Mouse (Mus musculus) fibroblast of lung, adult 2 months (primary cell): Measurements from ENCODE around the gene Pcbp1.
"Not testable (repeated sequence)": the region's sequence is repeated elsewhere in the genome, so short reads cannot be mapped to it uniquely, and the experiment has no call there.

ENCODE experiments used
- DNase-seq: peaks from one replicate; pipeline ENCODE4 v3.0.0-alpha.2; 2011; ENCODE audit warnings: low read depth

Pcbp1 gene

DNA sequence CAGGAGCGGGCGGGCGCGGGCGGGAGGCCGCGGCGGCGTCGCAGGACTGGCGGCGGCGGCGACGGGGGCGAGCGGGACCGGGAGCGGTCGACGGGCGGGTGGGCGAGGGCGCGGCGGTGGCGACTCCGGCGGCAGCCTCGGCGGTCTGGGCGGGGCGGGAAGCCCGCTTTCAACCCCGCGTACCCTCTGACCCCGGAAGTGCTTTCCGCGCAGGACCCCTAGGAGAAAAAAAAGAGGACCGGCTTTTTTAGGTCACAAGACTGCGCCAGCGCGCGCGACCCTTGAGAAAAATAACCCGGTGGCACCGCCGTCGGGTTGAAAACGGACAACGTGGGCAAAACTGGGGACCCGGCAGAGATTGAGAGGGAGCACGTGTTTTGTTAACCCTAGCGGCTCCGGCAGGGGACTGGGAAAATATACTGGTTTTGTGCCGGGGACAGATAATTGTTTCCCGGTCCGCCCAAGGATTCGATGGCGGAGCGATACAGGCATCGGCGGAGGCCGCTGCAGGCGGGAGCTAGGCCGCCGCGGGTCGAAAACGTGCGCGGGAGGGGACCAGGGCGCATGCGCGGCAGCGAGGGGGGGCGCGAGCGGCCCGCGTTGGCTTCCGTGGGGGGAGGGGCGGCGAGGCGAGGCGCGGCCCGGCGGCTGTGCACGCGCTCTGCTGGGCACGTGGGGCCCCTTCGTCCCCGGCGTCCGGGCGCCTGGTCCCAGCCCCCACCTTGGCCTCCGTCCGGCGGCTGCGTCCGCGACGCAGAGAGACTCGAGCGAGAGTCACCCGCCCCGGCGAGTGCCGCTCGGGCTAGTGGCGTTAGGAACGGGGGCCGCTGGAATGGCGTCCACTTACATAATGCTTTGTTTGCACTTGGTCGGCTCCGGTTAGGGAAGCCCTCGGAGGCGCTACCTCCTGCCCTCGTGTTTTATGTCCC is at the start of gene Pcbp1:
TSS of gene Pcbp1 (minus strand) at position 290 of the 929 bp plus-strand sequence.
- peak; percentile 66 for DNase-seq

DNA sequence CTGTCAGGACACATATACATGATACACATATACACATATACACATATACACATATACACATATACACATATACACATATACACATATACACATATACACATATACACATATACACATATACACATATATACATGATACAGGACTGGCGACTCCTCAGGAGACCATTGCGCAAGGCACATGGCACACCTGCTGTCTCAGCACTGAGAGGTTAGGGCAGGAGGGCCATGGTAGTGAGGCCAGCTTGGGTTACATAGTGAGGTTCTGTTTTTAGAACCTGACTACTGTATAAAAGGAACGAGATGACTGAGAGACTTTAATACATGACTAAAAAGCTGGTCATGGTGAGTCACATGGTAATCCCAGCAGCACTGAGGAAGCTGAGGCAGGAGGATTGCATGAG is 48.4 kb upstream of the Pcbp1 start:
- DNase-seq, result no peak

- DNase-seq, result no peak
Observed at GRCm38 (mm10) chr6:86570830-86571229, 44.7 kb upstream of the Pcbp1 start.

- no peak for DNase-seq
Observed at GRCm38 (mm10) chr6:86569461-86569820, 43.3 kb upstream of the Pcbp1 start.

- no peak for DNase-seq
Observed at GRCm38 (mm10) chr6:86568816-86569460, 42.8 kb upstream of the Pcbp1 start.

DNA sequence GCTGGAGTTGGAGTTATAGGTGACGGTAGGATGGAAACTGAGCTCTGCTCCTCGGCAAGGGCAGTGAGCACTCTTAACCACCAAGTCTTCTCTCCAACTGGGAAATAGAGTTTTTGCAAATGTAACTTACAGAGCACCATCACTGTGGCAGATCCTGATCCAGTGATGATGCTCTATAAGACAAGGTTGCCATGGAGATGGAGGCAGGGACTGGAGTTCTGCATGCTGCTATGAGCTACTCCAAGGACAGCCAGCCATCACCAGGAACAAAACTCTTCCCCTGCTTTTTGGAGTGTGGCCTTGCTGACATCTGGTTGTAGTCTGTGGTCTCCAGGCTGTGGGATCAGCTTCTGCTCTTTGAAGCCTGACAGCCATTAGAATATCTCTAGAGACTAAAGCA is 39.7 kb upstream of the Pcbp1 start:
- DNase-seq, result no peak

DNA sequence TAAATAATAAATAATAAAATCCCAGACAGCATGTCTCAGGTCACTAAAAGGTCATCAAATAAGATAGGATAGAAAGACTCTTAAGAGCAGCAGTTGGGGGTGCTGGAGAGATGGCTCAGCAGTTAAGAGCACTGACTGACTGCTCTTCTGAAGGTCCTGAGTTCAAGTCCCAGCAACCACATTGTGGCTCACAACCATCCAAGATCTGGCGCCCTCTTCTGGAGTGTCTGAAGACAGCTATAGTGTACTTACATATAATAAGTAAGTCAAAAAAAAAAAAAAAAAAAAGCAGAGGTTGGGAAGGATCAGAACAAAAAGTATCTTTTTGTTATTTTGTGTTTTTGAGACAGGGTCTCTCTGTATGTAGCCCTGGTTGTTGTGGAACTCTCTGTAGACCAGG is 31.1 kb upstream of the Pcbp1 start:
- DNase-seq, result not testable (repeated sequence)

- no peak for DNase-seq
Observed at GRCm38 (mm10) chr6:86556345-86557058, 30.4 kb upstream of the Pcbp1 start.

- DNase-seq, result no peak
Observed at GRCm38 (mm10) chr6:86550587-86550986, 24.5 kb upstream of the Pcbp1 start.

GRCm38 (mm10) chr6:86547880-86548367 is 21.8 kb upstream of the Pcbp1 start:
- DNase-seq, result no peak

GRCm38 (mm10) chr6:86547228-86547755 is 21.2 kb upstream of the Pcbp1 start:
- DNase-seq, result no peak

GRCm38 (mm10) chr6:86545236-86545635 is 19.1 kb upstream of the Pcbp1 start:
- no peak for DNase-seq

DNA sequence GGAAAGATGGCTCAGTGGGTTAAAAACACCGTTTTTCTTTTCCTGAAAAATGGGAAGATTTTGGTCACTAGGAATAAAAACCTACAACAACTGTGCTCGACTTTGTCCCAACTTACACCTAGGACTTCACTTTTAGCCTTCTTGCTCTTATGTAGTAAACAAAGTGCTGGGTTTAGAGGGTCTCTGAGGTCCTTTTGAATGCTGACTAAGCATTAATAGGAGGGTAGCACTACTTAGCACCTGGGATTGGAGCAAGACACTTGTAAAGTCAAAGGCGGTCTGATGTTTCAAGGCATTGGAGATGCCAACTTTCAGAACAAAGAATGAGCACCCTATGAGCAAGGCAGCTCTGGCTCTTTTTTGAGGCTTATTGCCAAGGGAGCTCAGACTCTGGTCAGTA is 17.7 kb upstream of the Pcbp1 start:
- DNase-seq, result no peak

DNA sequence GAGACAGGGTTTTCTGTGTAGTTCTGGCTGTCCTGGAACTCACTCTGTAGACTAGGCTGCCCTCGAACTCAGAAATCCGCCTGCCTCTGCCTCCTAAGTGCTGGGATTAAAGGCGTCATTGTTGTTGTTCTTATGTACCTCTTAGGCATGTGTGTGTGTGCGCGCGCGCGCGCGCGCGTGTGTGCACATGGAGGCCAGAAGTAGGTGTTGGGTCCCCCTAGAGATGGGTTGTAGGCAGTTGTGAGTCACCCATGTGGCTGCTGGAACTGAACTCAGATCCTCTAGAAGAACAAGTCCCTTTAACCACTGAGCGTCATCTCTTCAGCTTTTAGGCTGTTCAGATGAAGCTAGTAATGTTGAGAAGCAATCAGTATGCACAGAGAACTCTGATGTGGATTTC is 16.9 kb upstream of the Pcbp1 start:
- no peak for DNase-seq

DNA sequence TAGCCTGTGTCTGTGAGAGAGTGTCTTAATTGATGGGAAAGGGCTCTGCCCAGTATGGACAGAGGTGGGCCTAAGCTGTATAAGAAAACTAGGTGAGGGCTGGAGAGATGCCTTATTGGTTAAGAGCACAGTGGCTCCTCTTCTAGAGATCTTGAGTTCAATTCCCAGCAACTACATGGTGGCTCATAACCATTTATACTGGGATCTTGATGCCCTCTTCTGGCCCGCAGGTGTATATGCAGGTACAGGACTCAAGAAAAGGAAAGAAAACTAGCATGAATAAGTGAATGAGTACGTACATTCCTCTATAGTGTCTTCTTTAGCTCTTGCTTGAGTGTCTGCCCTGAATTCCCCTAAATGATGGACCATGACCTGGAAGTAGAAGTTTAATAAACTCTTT is 15.5 kb upstream of the Pcbp1 start:
- no peak for DNase-seq

- no peak for DNase-seq
Observed at GRCm38 (mm10) chr6:86528451-86528785, 2.3 kb upstream of the Pcbp1 start.

GRCm38 (mm10) chr6:86527766-86528450 is 1.8 kb upstream of the Pcbp1 start:
- DNase-seq, result no peak

- peak; percentile 25 for DNase-seq
Observed at GRCm38 (mm10) chr6:86526961-86527740, 1.0 kb upstream of the Pcbp1 start.

GRCm38 (mm10) chr6:86525646-86526031 is 482 bp downstream of the Pcbp1 start:
- peak; percentile 23 for DNase-seq

- no peak for DNase-seq
Observed at GRCm38 (mm10) chr6:86524879-86525645, 1.1 kb downstream of the Pcbp1 start.
